Mouse (Mus musculus): Measurements from ENCODE around the gene Fam210b. TPM values are rescaled to one million over a fixed set of nuclear protein-coding genes. Genes with fewer than 3 reads are reported as not detected.
A peak's percentile ranks its signal among the peaks of the same experiment; 100 is the strongest.

Gene Fam210b
- total and polyA plus RNA-seq, 3 experiments: 11.0 to 37.9 (median 14.7) TPM

DNA sequence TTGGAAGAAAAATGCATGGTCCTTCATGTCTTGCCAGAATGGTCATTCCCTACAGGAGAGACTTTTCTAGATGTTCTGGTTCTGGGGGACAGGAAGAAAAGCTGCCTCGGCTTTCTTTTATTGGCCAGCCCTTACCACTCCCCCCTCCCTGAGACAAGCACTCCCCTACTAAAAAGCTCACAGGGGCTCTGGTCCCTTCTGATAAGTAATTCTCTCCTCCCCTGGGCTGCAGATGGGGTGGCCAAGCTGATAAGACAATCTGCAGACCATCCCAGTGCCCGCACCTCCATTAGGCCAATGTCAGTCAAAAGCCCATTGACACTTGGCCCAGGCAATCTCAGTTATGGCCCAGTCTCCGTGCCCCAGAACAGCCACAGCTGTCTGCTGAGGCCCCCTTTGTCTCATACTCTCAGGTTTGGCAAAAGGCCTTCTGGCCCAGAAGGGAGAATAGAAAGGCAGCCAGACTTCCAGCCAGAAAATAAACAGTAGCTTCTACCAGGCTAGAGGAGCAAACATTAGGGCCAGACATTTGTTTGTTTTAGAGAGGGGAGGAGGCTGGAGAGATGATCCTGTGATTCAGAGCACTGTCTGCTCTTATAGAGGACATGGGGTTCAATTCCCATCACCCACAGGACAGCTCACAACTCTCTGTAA is 3.1 kb downstream of the Fam210b start:
- H3K27me3 ChIP-seq (ENCODE audit: insufficient read depth, low read length): no peaks in the 10 kb centered on the region
- TF ChIP-seq TAL1 (conservative IDR thresholded peaks at IDR 0.05; ENCODE audit: low read depth, low read length) (peak; percentile 88), GATA2 (IDR thresholded peaks at IDR 0.05; ENCODE audit: borderline replicate concordance, low read depth, low read length) (no peak)
- H3K36me3 ChIP-seq (replicated peaks): peaks cover 56% of the 10 kb centered on the region
- peak; percentile 87 for DNase-seq (ENCODE audit: low spot score)
- H3K4me1 ChIP-seq (ENCODE audit: insufficient read depth, low read depth, low read length): peaks cover 78% of the 10 kb centered on the region
- peak; percentile 65 for ATAC-seq (ENCODE audit: extremely low read depth, insufficient number of reproducible peaks, low FRiP score, poor library complexity, severe bottlenecking)
- H3K9me3 ChIP-seq (replicated peaks): no peaks in the 10 kb centered on the region
- H3K4me3 ChIP-seq (ENCODE audit: low read depth, low read length): peak overlapping the region; percentile 87; the same call in 1 of the 2 replicates

DNA sequence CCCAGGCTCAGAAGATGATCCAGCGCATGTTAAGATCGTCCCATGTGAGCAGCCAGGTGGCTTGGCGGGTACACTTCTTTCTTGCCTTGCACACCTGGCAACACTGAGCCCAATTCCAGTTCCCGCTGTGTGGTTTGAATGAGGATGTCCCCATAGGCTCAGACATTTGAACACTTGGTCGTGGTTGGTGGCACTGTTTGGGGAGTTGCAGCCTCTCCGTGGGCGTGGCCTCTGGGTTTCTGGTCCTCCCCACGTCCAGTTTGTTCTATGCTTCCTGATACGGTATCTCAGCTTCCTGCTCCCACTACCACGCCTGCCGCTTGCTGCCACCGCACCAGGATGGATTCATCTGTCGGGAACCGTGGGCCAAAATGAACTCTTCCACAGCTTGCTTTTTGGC is 4.4 kb downstream of the Fam210b start:
- ATAC-seq (ENCODE audit: extremely low read depth, insufficient number of reproducible peaks, low FRiP score, poor library complexity, severe bottlenecking) (no peak), DNase-seq (ENCODE audit: low spot score) (no peak)
- Histone ChIP-seq H3K4me1 (ENCODE audit: insufficient read depth, low read depth, low read length) (peaks cover 73% of the 10 kb centered on the region), H3K9me3 (replicated peaks) (no peaks in the 10 kb centered on the region), H3K4me3 (ENCODE audit: low read depth, low read length) (no peak overlapping the region; the same call in 1 of the 2 replicates), H3K36me3 (replicated peaks) (peaks cover 70% of the 10 kb centered on the region), H3K27me3 (ENCODE audit: insufficient read depth, low read length) (no peaks in the 10 kb centered on the region)
- TF ChIP-seq POLR2AphosphoS5 (IDR thresholded peaks at IDR 0.05; ENCODE audit: insufficient replicate concordance, low read depth, low read length): no peak
- TF ChIP-seq GATA1 (IDR thresholded peaks at IDR 0.05; ENCODE audit: borderline replicate concordance, low read length): no peak
- TF ChIP-seq CTCF (IDR thresholded peaks at IDR 0.05; ENCODE audit: low read depth, low read length): no peak
- no peak for TF ChIP-seq TAL1 (conservative IDR thresholded peaks at IDR 0.05; ENCODE audit: low read depth, low read length)
- no peak for TF ChIP-seq GATA2 (IDR thresholded peaks at IDR 0.05; ENCODE audit: borderline replicate concordance, low read depth, low read length)

DNA sequence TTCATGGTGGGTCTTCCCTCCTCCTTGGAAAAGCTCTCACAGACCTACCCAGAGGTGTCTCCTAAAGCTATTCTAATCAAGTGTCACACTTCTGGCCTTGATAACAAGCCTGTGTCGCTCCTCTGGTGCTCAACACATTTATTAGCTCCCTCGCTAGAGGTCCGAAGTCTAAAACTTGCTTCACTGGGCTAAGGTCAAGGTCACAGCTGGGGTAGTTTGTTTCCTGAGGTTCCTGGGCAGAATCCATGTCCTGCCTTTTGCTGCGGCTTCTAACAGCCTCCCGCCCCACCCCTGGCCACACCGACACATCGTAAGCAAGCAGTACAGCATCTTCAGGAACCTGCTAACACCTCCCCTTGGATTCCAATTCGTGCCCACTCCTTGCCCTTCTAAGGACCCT is 5.4 kb downstream of the Fam210b start:
- Histone ChIP-seq H3K27me3 (ENCODE audit: insufficient read depth, low read length) (no peaks in the 10 kb centered on the region), H3K4me3 (ENCODE audit: low read depth, low read length) (no peak overlapping the region), H3K4me1 (ENCODE audit: insufficient read depth, low read depth, low read length) (peaks cover 70% of the 10 kb centered on the region), H3K36me3 (replicated peaks) (peaks cover 80% of the 10 kb centered on the region), H3K9me3 (replicated peaks) (no peaks in the 10 kb centered on the region)
- ATAC-seq (ENCODE audit: extremely low read depth, insufficient number of reproducible peaks, low FRiP score, poor library complexity, severe bottlenecking) (no peak), DNase-seq (ENCODE audit: low spot score) (no peak)
- TF ChIP-seq GATA2 (IDR thresholded peaks at IDR 0.05; ENCODE audit: borderline replicate concordance, low read depth, low read length) (no peak), TAL1 (conservative IDR thresholded peaks at IDR 0.05; ENCODE audit: low read depth, low read length) (no peak), CTCF (IDR thresholded peaks at IDR 0.05; ENCODE audit: low read depth, low read length) (no peak), POLR2AphosphoS5 (IDR thresholded peaks at IDR 0.05; ENCODE audit: insufficient replicate concordance, low read depth, low read length) (no peak), GATA1 (IDR thresholded peaks at IDR 0.05; ENCODE audit: borderline replicate concordance, low read length) (no peak)

DNA sequence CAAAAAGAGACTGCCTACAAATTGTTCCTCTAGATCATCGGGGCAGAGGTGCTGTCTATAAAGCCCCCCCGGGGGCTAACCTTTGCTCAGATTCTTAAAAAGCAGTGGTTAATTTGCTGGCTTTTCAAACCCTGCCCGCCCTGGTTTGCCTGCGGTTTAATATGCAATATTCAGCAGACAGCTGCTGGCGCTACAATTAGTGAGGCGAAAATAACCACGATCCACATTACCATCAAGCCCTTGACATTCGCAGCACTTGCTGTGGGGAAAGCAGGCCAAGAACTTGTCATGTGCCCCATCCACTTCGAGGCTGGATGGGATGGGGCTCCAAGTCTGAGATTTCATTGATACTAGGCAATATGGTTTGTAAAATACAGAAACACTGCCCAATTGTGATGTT is 7.9 kb downstream of the Fam210b start:
- no peak for DNase-seq (ENCODE audit: low spot score)
- TF ChIP-seq TAL1 (conservative IDR thresholded peaks at IDR 0.05; ENCODE audit: low read depth, low read length) (no peak), CTCF (IDR thresholded peaks at IDR 0.05; ENCODE audit: low read depth, low read length) (no peak), GATA1 (IDR thresholded peaks at IDR 0.05; ENCODE audit: borderline replicate concordance, low read length) (no peak), POLR2AphosphoS5 (IDR thresholded peaks at IDR 0.05; ENCODE audit: insufficient replicate concordance, low read depth, low read length) (no peak), GATA2 (IDR thresholded peaks at IDR 0.05; ENCODE audit: borderline replicate concordance, low read depth, low read length) (no peak)
- Histone ChIP-seq H3K9me3 (replicated peaks) (no peaks in the 10 kb centered on the region), H3K36me3 (replicated peaks) (peaks cover 91% of the 10 kb centered on the region), H3K27me3 (ENCODE audit: insufficient read depth, low read length) (no peaks in the 10 kb centered on the region), H3K4me1 (ENCODE audit: insufficient read depth, low read depth, low read length) (peaks cover 48% of the 10 kb centered on the region), H3K4me3 (ENCODE audit: low read depth, low read length) (no peak overlapping the region)
- no peak for ATAC-seq (ENCODE audit: extremely low read depth, insufficient number of reproducible peaks, low FRiP score, poor library complexity, severe bottlenecking)

DNA sequence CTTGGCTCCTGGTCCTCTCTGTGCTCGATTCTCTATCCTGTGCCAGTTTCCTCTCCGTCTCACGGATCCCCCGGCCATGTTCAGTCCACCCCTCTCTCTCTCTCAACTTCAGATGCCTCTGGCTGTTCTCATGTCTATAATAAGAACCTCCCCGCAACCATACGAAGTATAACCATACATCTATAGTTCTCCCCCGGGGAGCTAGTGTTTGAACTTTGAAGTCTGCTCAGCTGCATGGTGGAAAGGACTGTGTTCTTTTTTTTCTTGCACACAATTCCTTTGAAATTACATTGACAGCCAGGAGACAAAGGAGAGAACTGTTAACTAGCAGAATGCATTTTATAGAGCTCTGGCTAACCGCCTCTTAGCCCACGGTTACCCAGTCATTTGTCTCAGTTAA is 9.4 kb downstream of the Fam210b start:
- ATAC-seq (ENCODE audit: extremely low read depth, insufficient number of reproducible peaks, low FRiP score, poor library complexity, severe bottlenecking): no peak
- H3K27me3 ChIP-seq (ENCODE audit: insufficient read depth, low read length): no peaks in the 10 kb centered on the region
- no peak for DNase-seq (ENCODE audit: low spot score)
- peaks cover 33% of the 10 kb centered on the region for H3K4me1 ChIP-seq (ENCODE audit: insufficient read depth, low read depth, low read length)
- no peaks in the 10 kb centered on the region for H3K9me3 ChIP-seq (replicated peaks)
- peaks cover 98% of the 10 kb centered on the region for H3K36me3 ChIP-seq (replicated peaks)
- H3K4me3 ChIP-seq (ENCODE audit: low read depth, low read length): no peak overlapping the region
- TF ChIP-seq GATA1 (IDR thresholded peaks at IDR 0.05; ENCODE audit: borderline replicate concordance, low read length) (no peak), POLR2AphosphoS5 (IDR thresholded peaks at IDR 0.05; ENCODE audit: insufficient replicate concordance, low read depth, low read length) (no peak), GATA2 (IDR thresholded peaks at IDR 0.05; ENCODE audit: borderline replicate concordance, low read depth, low read length) (no peak), TAL1 (conservative IDR thresholded peaks at IDR 0.05; ENCODE audit: low read depth, low read length) (no peak), CTCF (IDR thresholded peaks at IDR 0.05; ENCODE audit: low read depth, low read length) (no peak)

DNA sequence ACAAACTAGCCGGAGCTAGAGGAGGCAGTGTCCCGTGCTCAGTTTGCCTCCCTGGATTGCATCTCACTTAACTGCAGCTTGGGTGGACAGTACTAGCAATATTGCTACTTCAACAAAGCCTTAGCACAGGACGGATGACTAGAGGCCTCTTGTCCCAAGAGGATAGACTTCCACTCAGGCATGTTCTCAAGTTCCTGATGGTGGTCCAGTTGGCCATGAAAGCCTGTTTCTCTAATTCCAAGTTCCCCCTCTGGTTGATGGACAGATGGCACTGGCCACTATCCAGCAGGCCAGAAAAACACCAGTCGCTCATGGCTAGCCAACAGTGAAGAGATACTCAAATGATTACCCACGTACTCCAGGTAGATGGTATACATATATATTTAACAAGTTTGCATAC is 10.5 kb downstream of the Fam210b start:
- DNase-seq (ENCODE audit: low spot score) (no peak), ATAC-seq (ENCODE audit: extremely low read depth, insufficient number of reproducible peaks, low FRiP score, poor library complexity, severe bottlenecking) (no peak)
- peaks cover 22% of the 10 kb centered on the region for H3K4me1 ChIP-seq (ENCODE audit: insufficient read depth, low read depth, low read length)
- peaks cover 98% of the 10 kb centered on the region for H3K36me3 ChIP-seq (replicated peaks)
- H3K4me3 ChIP-seq (ENCODE audit: low read depth, low read length): no peak overlapping the region
- H3K27me3 ChIP-seq (ENCODE audit: insufficient read depth, low read length): no peaks in the 10 kb centered on the region
- H3K9me3 ChIP-seq (replicated peaks): no peaks in the 10 kb centered on the region
- TF ChIP-seq TAL1 (conservative IDR thresholded peaks at IDR 0.05; ENCODE audit: low read depth, low read length): no peak
- TF ChIP-seq GATA2 (IDR thresholded peaks at IDR 0.05; ENCODE audit: borderline replicate concordance, low read depth, low read length): no peak
- TF ChIP-seq POLR2AphosphoS5 (IDR thresholded peaks at IDR 0.05; ENCODE audit: insufficient replicate concordance, low read depth, low read length): no peak
- TF ChIP-seq CTCF (IDR thresholded peaks at IDR 0.05; ENCODE audit: low read depth, low read length): no peak
- no peak for TF ChIP-seq GATA1 (IDR thresholded peaks at IDR 0.05; ENCODE audit: borderline replicate concordance, low read length)
